Mouse (Mus musculus): ENCODE results near the gene Klf15.

Klf15 gene

DNA sequence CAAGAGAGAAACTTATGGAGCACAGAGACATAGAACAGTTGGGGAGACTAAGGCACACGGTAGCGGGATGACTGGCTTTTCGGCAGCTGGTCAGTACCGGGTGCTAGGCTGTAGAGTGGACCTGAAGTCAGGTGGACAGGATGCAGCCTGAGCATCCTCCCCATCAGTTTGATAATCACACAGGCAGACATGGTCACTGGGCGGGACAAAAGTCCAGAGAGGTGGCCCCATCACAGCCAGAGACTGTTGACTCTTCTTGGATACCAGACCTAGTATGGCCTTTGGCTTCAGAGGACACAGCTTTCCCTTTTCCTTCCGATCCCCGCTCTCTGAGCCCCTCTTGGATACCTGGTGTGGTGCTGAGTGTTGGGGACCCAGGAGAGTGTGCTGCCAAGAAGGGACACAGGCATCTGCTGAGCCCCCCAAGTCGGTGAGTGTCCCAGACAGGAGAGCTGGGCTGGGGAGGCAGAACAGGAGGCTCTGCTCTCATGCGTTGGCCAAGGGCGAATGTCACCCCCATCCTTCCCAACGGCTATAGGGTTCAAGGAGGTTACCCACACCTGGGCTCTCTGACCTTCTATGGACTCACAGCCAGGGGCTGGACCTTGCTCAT is 2.8 kb downstream of the Klf15 start:
- DNase-seq: peak; percentile 90

GRCm38 (mm10) chr6:90466079-90466478 is 3.7 kb downstream of the Klf15 start:
- DNase-seq: peak; percentile 99

DNA sequence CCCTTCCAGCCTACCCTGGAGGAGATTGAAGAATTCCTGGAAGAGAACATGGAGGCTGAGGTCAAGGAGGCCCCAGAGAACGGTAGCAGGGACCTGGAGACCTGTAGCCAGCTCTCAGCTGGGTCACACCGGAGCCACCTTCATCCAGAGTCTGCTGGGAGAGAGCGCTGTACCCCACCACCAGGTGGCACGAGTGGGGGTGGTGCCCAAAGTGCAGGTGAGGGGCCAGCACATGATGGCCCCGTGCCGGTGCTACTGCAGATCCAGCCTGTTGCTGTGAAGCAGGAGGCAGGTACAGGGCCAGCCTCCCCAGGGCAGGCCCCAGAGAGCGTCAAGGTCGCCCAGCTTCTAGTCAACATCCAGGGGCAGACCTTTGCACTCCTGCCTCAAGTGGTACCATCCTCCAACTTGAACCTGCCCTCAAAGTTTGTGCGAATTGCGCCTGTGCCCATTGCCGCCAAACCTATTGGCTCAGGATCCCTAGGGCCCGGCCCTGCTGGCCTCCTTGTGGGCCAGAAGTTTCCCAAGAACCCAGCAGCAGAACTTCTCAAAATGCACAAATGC is 4.6 kb downstream of the Klf15 start:
- peak; percentile 95 for DNase-seq

GRCm38 (mm10) chr6:90468216-90468615 is 5.8 kb downstream of the Klf15 start:
- peak; percentile 92 for DNase-seq

DNA sequence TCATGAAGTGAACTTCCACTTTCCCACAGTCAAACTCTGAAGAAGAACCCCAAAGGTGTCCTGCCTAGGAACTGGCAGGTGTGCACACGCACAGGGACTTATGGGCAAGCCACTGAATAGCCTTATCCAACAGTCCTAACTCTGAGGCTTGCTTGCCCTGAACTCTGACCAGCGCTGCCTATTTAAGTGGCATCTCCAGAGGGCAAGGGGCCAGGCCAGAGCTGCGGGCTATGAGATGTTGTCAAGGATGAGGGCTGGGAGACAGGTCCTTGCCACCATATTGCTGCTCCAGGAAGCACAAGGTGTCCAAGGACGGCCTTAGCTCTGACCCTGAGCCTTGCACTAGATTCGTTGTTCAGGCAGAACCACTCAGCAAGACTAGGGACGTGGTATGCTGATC is 6.7 kb downstream of the Klf15 start:
- no peak for DNase-seq

- peak; percentile 89 for DNase-seq
Measured at GRCm38 (mm10) chr6:90470255-90470654, 7.9 kb downstream of the Klf15 start.

DNA sequence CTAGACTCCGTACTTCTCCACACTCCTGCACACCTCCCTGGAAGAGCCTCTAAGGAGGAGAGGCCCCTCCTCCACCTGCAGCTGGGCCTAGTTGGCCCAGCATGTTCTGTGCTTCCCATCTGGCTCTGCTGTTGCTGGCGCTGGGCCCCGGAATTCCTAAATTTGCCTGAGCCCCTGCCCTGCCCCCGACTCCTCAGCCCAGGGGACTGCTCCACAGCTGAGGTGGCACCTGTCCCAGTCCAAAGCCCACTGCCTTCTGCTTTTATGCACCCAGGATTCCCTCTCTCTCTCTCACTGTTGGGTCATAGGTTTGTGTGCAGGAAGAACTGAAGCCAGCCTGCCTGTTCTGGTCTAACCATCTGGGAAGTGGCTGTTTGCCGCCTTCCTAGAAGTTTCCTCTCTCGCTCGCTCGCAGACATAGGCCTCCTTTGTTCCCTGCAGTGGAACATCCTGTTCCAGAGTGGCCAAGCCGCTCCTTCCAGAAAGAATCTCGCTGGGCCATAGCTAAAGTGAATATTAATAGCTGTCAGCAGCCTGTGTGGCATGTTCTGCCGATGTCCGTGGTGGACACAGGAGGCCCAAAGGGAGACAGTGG is 8.7 kb downstream of the Klf15 start:
- DNase-seq: peak; percentile 99

DNA sequence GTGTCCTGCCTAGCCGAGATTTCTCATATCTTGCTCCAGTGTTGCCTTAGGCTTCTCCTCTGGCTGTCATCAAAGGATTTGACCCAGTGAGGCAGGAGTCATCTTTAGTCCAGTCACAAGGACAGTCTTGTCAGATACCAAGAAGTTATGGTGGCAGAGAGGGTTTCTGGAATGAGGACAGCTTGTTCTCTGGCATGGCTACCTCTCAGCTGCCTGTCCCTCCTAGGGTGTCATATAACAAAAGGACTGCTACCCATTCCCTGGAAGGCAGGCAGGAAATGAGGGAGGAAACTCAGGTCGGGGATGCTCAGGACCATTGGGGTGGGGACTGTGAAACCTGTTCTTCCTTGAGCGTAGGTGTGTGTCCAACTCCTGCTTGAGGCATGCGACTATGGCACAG is 9.7 kb downstream of the Klf15 start:
- DNase-seq: peak; percentile 92

DNA sequence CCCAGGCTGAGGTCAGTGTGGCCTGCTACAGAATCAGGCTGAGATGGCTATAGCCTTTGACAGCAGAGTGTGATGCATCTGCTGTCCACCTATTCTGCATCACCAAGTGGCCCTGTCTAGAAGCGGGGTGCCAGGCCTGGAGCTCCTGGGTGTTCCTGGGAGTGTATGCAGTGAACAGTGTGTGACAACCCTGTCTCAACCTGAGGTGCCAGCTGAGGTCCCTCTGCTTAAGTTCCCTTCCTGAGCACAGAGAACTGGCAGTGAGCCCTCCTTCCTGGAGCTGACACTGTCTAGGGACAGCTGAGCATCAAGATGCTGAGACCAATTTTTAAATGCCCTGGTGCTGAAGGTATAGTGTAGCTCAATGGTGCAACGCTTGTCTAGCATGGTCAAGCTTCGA is 10.3 kb downstream of the Klf15 start:
- DNase-seq: no peak

GRCm38 (mm10) chr6:90473630-90474360 is 11.4 kb downstream of the Klf15 start:
- DNase-seq: peak; percentile 91

DNA sequence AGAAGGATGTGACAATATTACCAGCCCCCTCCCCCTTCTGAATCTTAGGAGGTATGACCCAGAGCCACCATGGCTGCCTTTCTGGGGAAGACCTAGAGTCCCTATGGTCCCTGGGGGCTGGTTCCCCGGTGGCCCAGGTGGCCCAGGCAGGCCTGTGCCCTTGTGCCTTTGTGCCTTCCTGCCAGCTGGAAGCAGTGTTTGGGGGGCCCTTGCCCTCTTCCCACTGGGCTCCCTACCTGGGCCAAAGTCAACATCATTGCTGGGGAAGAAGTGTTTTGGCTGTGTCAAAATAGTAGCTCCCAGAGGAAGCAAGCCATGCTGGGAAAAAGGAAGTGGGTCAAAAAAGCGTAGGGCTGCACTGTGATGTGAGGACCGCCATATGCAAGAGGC is 12.0 kb downstream of the Klf15 start:
- DNase-seq: peak; percentile 93

GRCm38 (mm10) chr6:90475176-90475853 is 12.9 kb downstream of the Klf15 start:
- DNase-seq: peak; percentile 90

GRCm38 (mm10) chr6:90475854-90476212 is 13.5 kb downstream of the Klf15 start:
- no peak for DNase-seq

DNA sequence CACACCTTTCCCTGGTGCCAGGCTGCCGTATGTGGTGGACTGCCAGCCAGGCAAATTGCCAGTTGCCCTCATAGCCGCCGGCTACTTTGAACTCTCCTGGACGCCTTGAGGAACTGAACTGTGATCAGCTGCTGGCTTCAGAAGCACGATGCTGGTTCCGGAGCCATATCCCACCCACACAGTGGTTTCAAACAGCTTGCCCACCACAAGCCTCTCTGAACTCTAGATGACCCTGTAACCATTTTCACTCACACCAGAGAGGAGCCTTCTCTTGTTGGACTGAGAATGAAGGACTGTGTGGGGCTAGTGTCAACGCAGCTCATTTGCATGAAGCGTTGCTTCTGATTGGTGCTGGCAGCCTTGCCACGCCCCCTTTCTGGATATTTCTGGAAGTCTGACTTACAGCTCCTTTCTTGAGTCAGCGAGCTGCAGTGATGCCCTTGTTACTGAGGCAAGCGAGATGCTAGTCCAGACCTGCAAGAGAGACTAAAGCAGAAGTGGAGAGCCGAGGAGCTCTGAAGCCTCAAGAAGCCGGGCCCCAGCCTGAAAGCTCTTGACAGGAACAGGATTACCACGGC is 14.7 kb downstream of the Klf15 start:
- DNase-seq: peak; percentile 95

DNA sequence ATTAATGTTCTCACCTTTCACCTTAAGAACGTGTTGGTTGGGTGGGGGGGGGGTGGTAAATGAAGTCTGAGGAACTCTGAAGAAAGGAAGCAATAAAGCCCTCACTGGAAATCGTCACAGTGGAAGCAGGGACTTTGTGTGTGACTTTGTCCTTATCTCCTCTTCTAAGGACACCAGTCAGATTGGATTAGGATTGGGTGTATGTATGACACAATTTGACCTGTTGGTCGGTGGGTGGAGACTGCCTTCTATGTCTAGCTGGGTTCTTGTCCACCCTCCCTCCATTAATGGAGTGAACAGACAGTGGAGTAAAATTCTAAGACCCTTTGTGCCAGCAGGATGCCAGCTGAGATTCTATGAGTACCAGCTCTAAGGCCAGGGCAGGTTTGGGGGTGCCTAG is 21.9 kb downstream of the Klf15 start:
- DNase-seq: no peak

- DNase-seq: no peak
Measured at GRCm38 (mm10) chr6:90484876-90485275, 22.5 kb downstream of the Klf15 start.

- no peak for DNase-seq
Measured at GRCm38 (mm10) chr6:90486176-90486921, 24.0 kb downstream of the Klf15 start, which contains the start of gene Aldh1l1. Gene Aldh1l1 (plus strand): TSS chr6:90486427.

GRCm38 (mm10) chr6:90487531-90487930 is 25.2 kb downstream of the Klf15 start:
- DNase-seq: no peak

- DNase-seq: no peak
Measured at GRCm38 (mm10) chr6:90489532-90489931, 27.2 kb downstream of the Klf15 start.

DNA sequence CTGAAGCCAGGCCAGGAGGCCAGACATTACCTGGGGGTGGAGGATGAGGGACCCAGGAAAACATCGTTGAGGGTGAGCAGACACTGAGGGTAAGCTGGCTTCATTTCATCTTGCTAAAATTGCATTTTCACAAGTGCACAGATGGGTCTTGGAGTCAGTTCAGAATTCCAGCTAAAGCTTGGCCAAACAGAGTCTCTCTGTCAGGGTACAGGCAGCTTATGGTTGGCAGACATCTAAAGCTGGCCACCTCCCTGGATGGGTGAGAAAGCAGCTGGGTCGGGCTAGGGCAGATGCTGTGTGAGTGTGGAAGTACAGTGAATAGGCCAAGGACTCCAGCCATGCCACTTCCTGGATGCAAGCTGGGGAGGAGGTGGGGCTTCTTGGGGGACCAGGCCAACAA is 28.6 kb downstream of the Klf15 start:
- DNase-seq: no peak

GRCm38 (mm10) chr6:90491956-90492744 is 29.8 kb downstream of the Klf15 start:
- no peak for DNase-seq

Data from heart, adult 11 months (tissue).